Mouse (Mus musculus) neural tube, embryonic 14.5 days (tissue): ENCODE data around the gene Gstcd. TPM values are rescaled to one million over a fixed set of nuclear protein-coding genes. Genes with fewer than 3 reads are reported as not detected.

Experiments
- ATAC-seq: fragments of 200-750 bp; cut with Nextera tagmentation; 2 replicates; pipeline ENCODE4 v1.8.0; 2017; ENCODE audit warnings: low read depth, mild to moderate bottlenecking, moderate TSS enrichment, moderate library complexity
- H3K27ac ChIP-seq: fragments of 300-500 bp; sonication (generic); 2 replicates; pipeline ENCODE4 v1.5.1; 2014; ENCODE audit warnings: low read depth, mild to moderate bottlenecking, control low read depth, low read length, moderate library complexity, mixed read lengths
- H3K27me3 ChIP-seq: fragments of 300-500 bp; sonication (generic); 2 replicates; pipeline ENCODE4 v1.6.1; 2014; ENCODE audit warnings: low read length; ENCODE audit not compliant: control insufficient read depth, insufficient read depth
- H3K36me3 ChIP-seq: fragments of 300-500 bp; sonication (generic); 2 replicates; pipeline ENCODE4 v1.6.1; 2014; ENCODE audit warnings: low read length, mixed read lengths; ENCODE audit not compliant: control insufficient read depth, insufficient read depth
- H3K4me1 ChIP-seq: fragments of 300-500 bp; sonication (generic); 2 replicates; pipeline ENCODE4 v1.6.1; 2014; ENCODE audit warnings: low read length; ENCODE audit not compliant: control insufficient read depth, insufficient read depth
- H3K4me2 ChIP-seq: fragments of 300-500 bp; sonication (generic); 2 replicates; pipeline ENCODE4 v1.6.1; 2014; ENCODE audit warnings: mild to moderate bottlenecking, low read depth, low read length, control low read depth
- H3K4me3 ChIP-seq: fragments of 300-500 bp; sonication (generic); 2 replicates; pipeline ENCODE4 v1.5.1; 2014; ENCODE audit warnings: low read depth, low read length, control low read depth, mixed read lengths
- H3K9ac ChIP-seq: fragments of 300-500 bp; sonication (generic); replicated peaks from 2 replicates; pipeline ENCODE4 v1.6.1; 2014; ENCODE audit warnings: low read depth, mild to moderate bottlenecking, control low read depth, low read length, mixed read lengths
- H3K9me3 ChIP-seq: fragments of 300-500 bp; sonication (generic); 2 replicates; pipeline ENCODE4 v1.6.1; 2016; ENCODE audit warnings: low read length; ENCODE audit not compliant: control insufficient read depth
- WGBS: fragments of 180-500 bp; shearing (Covaris S2); extraction: QIAGEN DNeasy Blood & Tissue Kit; methylation state at CpG from one replicate; pipeline ENCODE4 v1.1.7; 2014; 5-methylcytosine and 5-hydroxymethylcytosine counted together
- polyA plus RNA-seq: library from polyadenylated mRNA; unstranded; fragments of >200 nt; fragmentation: Nextera tagmentation; extraction: Ambion mirVana; gene quantifications from 2 replicates; pipeline ENCODE4 v1.2.1, GENCODE M21; 2014

Gstcd gene
- polyA plus RNA-seq, 1 experiment from 2014 or later: 4.1 TPM

GRCm38 (mm10) chr3:133082736-133083135 lies 9.1 kb downstream of the Gstcd start:
- no peaks in the 10 kb centered on the region for H3K9me3 ChIP-seq
- ATAC-seq: no peak
- H3K9ac ChIP-seq: no peak overlapping the region
- no peak overlapping the region for H3K27ac ChIP-seq
- 93% methylated on average over 5 of the region's 5 CpGs for WGBS
- H3K4me3 ChIP-seq: no peak overlapping the region
- no peak overlapping the region for H3K4me2 ChIP-seq
- peaks cover 3% of the 10 kb centered on the region; the same call in 1 of the 2 replicates for H3K36me3 ChIP-seq
- H3K27me3 ChIP-seq: no peaks in the 10 kb centered on the region
- H3K4me1 ChIP-seq: no peaks in the 10 kb centered on the region

GRCm38 (mm10) chr3:133075560-133075959 lies 16.3 kb downstream of the Gstcd start:
- Histone ChIP-seq H3K9me3 (no peaks in the 10 kb centered on the region), H3K9ac (no peak overlapping the region), H3K4me2 (no peak overlapping the region), H3K4me1 (no peaks in the 10 kb centered on the region), H3K4me3 (no peak overlapping the region), H3K27ac (no peak overlapping the region), H3K36me3 (no peaks in the 10 kb centered on the region), H3K27me3 (no peaks in the 10 kb centered on the region)
- WGBS: 97% methylated on average over 10 of the region's 10 CpGs
- no peak for ATAC-seq

- Histone ChIP-seq H3K9me3 (no peaks in the 10 kb centered on the region), H3K27ac (no peak overlapping the region), H3K36me3 (no peaks in the 10 kb centered on the region), H3K4me3 (no peak overlapping the region), H3K4me2 (no peak overlapping the region), H3K4me1 (no peaks in the 10 kb centered on the region), H3K9ac (no peak overlapping the region), H3K27me3 (no peaks in the 10 kb centered on the region)
- 40% methylated on average over 2 of the region's 2 CpGs for WGBS
- ATAC-seq: no peak
Observed at GRCm38 (mm10) chr3:133052068-133052467, 39.8 kb downstream of the Gstcd start.

- no peak overlapping the region for H3K9ac ChIP-seq
- H3K4me1 ChIP-seq: no peaks in the 10 kb centered on the region
- H3K27ac ChIP-seq: no peak overlapping the region
- H3K4me2 ChIP-seq: no peak overlapping the region
- H3K9me3 ChIP-seq: no peaks in the 10 kb centered on the region
- no peak overlapping the region for H3K4me3 ChIP-seq
- WGBS: 81% methylated on average over 7 of the region's 7 CpGs
- no peak for ATAC-seq
- H3K36me3 ChIP-seq: no peaks in the 10 kb centered on the region
- H3K27me3 ChIP-seq: no peaks in the 10 kb centered on the region
Observed at GRCm38 (mm10) chr3:133033145-133033755, 58.6 kb downstream of the Gstcd start.

GRCm38 (mm10) chr3:133026977-133027376 lies 64.9 kb downstream of the Gstcd start:
- no peaks in the 10 kb centered on the region for H3K9me3 ChIP-seq

GRCm38 (mm10) chr3:133007250-133007649 lies 84.6 kb downstream of the Gstcd start:
- Histone ChIP-seq H3K36me3 (no peaks in the 10 kb centered on the region), H3K4me2 (no peak overlapping the region), H3K9ac (no peak overlapping the region), H3K27me3 (no peaks in the 10 kb centered on the region), H3K27ac (no peak overlapping the region), H3K4me3 (no peak overlapping the region), H3K4me1 (no peaks in the 10 kb centered on the region), H3K9me3 (no peaks in the 10 kb centered on the region)
- no peak for ATAC-seq
- 88% methylated on average over 4 of the region's 4 CpGs for WGBS

More at GRCm38 (mm10) chr3:133026977-133027376, 64.9 kb downstream of the Gstcd start:
- Histone ChIP-seq H3K27ac (no peak overlapping the region), H3K9ac (no peak overlapping the region), H3K4me1 (no peaks in the 10 kb centered on the region), H3K36me3 (no peaks in the 10 kb centered on the region), H3K4me2 (no peak overlapping the region), H3K27me3 (no peaks in the 10 kb centered on the region), H3K4me3 (no peak overlapping the region)
- WGBS: 90% methylated on average over 2 of the region's 2 CpGs
- ATAC-seq: no peak

GRCm38 (mm10) chr3:132996299-132996698 lies 95.5 kb downstream of the Gstcd start:
- no peaks in the 10 kb centered on the region for H3K27me3 ChIP-seq
- no peak overlapping the region for H3K27ac ChIP-seq
- 78% methylated on average over 9 of the region's 9 CpGs for WGBS
- H3K9me3 ChIP-seq: no peaks in the 10 kb centered on the region
- no peak for ATAC-seq
- no peak overlapping the region for H3K4me2 ChIP-seq
- no peak overlapping the region for H3K9ac ChIP-seq
- no peaks in the 10 kb centered on the region for H3K4me1 ChIP-seq
- H3K4me3 ChIP-seq: no peak overlapping the region
- H3K36me3 ChIP-seq: no peaks in the 10 kb centered on the region

GRCm38 (mm10) chr3:132995904-132996267 lies 95.9 kb downstream of the Gstcd start:
- H3K9ac ChIP-seq: no peak overlapping the region
- no peak overlapping the region for H3K27ac ChIP-seq
- no peaks in the 10 kb centered on the region for H3K36me3 ChIP-seq
- no peaks in the 10 kb centered on the region for H3K9me3 ChIP-seq
- no peaks in the 10 kb centered on the region for H3K27me3 ChIP-seq
- WGBS: 96% methylated on average over 3 of the region's 3 CpGs
- H3K4me1 ChIP-seq: no peaks in the 10 kb centered on the region
- no peak overlapping the region for H3K4me2 ChIP-seq
- ATAC-seq: no peak
- H3K4me3 ChIP-seq: no peak overlapping the region

GRCm38 (mm10) chr3:132995172-132995903 lies 96.5 kb downstream of the Gstcd start:
- Histone ChIP-seq H3K27me3 (no peaks in the 10 kb centered on the region), H3K4me2 (no peak overlapping the region), H3K9me3 (no peaks in the 10 kb centered on the region), H3K27ac (no peak overlapping the region), H3K36me3 (no peaks in the 10 kb centered on the region), H3K9ac (no peak overlapping the region), H3K4me3 (no peak overlapping the region), H3K4me1 (no peaks in the 10 kb centered on the region)
- no peak for ATAC-seq
- WGBS: 89% methylated on average over 7 of the region's 7 CpGs
